9 mouse cellular contexts compared by ENCODE assay signal in genomic region chr5:113606961-113607785, GRCm38 (mm10). TPM values are rescaled to one million over a fixed set of nuclear protein-coding genes. Genes with fewer than 3 reads are reported as not detected.
DNase-seq lines count a peak whose midpoint lies in the region; ATAC-seq and TF ChIP-seq lines count a peak whose summit lies in the region.
"Had no signal": no experiment of that assay in that cellular context is flagged by ENCODE, and none has a peak within 500 bp of the region (broad histone marks: within the 10 kb centered on the region; RNA-seq: fewer than 3 reads in every experiment).

No protein-coding gene starts in this region.

- DNase-seq in cerebellum, postnatal 25 days = peak; percentile 50 to 64
- no peak for DNase-seq in cerebellum, adult 11 months
- DNase-seq in lung, embryonic 14.5 days = peak; percentile 64
- DNase-seq in lung, postnatal 14 days = no peak
- peak; percentile 56 for DNase-seq in heart, adult 8-10 months (ENCODE audit: low spot score)
- peak; percentile 24 to 62 for DNase-seq in lung, postnatal 4 days
- no peak for DNase-seq in adrenal gland, postnatal 10 days
- no peak for DNase-seq in right cerebral cortex, postnatal 14 days
- DNase-seq: cerebellum, adult 9-10 months had no signal

- no peaks in the 10 kb centered on the region for H3K9me3 ChIP-seq in lung, embryonic 14.5 days (ENCODE audit: low read depth, low read length)

- no peaks in the 10 kb centered on the region for H3K36me3 ChIP-seq in lung, embryonic 14.5 days (ENCODE audit: insufficient read depth)

- no peak overlapping the region for H3K4me3 ChIP-seq in lung, embryonic 14.5 days (ENCODE audit: low read depth, low read length)

- no peak overlapping the region for H3K9ac ChIP-seq in lung, embryonic 14.5 days

- no peaks in the 10 kb centered on the region for H3K27me3 ChIP-seq in lung, embryonic 14.5 days (ENCODE audit: insufficient read depth, low read length)

- H3K4me1 ChIP-seq in lung, embryonic 14.5 days (ENCODE audit: insufficient read depth) = peaks cover 15% of the 10 kb centered on the region

- H3K4me2 ChIP-seq in lung, embryonic 14.5 days = no peak overlapping the region

- no peak for ATAC-seq in lung, embryonic 14.5 days (ENCODE audit: insufficient read depth)

- TF ChIP-seq CTCF in lung, embryonic 14.5 days (IDR thresholded peaks at IDR 0.05; ENCODE audit: low read depth) = peak; percentile 49

- 65% methylated on average over 8 of the region's 8 CpGs for WGBS in lung, embryonic 14.5 days

- peak overlapping the region; percentile 72 for H3K27ac ChIP-seq in lung, embryonic 14.5 days (ENCODE audit: low read depth)

RNA-seq across cellular contexts. Expression of gene Cmklr1, which starts 43.1 kb away (rescaled TPM):
- polyA plus RNA-seq in lung, embryonic 14.5 days (2014; fragmentation: Nextera tagmentation; extraction: Ambion mirVana) = 8.3 and 11.1 TPM in 2 replicates
- total RNA-seq in heart, adult 8-10 months (2022) = 10 to 100 TPM; 14.8 to 30.1 (median 17.9) TPM
- total RNA-seq in adrenal gland, postnatal 10 days (2021) = 10 to 100 TPM in 1 of 2 experiments, 1 to 10 TPM in 1; 9.7 to 11.7 TPM

Comparison
In these comparisons a context has a peak if more than half of its experiments do, and no peak if none do; other contexts are left out.
1. DNase-seq: peak in cerebellum, postnatal 25 days (2 of 2), lung, embryonic 14.5 days (single experiment), heart, adult 8-10 months (single experiment) and lung, postnatal 4 days (2 of 2); none in cerebellum, adult 11 months (single experiment), lung, postnatal 14 days (single experiment), adrenal gland, postnatal 10 days (single experiment) and right cerebral cortex, postnatal 14 days (single experiment).